Mouse (Mus musculus) T-helper 17 cell (primary cell): ENCODE results near the gene Lpcat1.

Experiments
- in situ Hi-C, 2 experiments: fragments of 300-600 bp; cut with MboI, MseI; formaldehyde crosslinking; loops; 1 replicate in 1 of 2; 2 replicates in 1 of 2; pipeline ENCODE4 v1.15.1; 2025; ENCODE audit warnings: high pct_unique_total_duplicates in 2 of 2

Lpcat1 gene

GRCm38 (mm10) chr13:73467034-73467420 is at the start of gene Lpcat1:
Lpcat1 (plus strand) TSS chr13:73467197.
- in situ Hi-C loops: loop anchor here in 1 of 2 experiments (10.0 kb wide), 1 partner anchor 318 kb away; no protein-coding TSS in a partner anchor

DNA sequence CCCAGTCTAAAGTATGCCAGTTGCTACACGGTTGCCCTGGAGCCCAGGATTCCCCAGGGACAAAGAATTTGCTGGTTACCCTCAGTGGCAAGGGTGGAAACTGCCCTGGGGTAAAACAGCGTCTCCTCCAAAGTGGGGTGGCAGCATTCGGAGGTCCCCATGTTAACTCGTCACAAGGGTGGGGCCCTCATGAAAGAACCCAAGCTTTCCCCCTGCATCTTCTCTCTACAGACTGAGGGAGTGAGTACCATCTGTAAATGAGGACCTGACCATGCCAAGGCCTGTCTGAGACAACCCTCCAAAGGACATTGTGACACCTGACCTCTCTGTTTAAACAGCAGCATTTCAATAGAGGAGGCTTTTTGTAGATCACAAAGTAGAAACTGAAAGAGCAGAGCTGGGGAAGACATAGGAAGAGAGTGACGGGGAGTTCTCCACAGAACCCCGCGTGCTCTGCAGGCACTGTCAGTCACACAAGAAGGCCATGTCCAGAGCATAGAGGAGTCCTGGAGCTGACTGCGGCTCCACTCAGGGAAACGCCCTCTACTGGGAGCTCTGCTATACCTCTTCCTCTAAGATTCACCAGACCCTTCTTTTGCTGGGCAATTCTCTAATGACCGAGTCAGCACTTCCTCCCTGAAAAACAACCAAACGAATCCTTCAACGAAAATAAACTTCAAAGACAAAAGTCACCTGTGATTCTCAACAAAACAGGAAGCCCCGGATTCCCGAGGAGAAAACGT is 49.3 kb upstream of the Lpcat1 start:
- in situ Hi-C loops: no loop called here

- in situ Hi-C loops: no loop called here
These were observed 48.7 kb upstream of the Lpcat1 start for GRCm38 (mm10) chr13:73418297-73418696.

DNA sequence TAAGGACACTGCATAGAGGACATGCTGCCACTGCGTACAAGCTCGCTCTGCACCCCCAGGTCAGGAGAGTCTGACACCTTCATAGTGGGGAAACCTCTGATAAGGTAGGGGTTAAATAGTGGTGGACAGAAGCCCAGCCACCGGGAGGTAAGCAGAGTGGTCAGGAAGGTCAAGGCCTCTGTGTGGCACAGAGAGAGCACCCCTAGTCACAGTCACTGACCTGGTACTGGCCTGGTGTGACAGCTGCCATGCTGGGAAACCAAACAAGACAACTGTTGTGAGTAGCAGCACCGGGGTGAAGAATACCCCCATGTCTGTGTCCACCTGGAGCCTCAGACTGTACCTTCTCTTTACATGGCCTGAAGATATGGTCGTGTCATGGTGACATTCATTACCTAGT is 47.8 kb upstream of the Lpcat1 start:
- in situ Hi-C loops: no loop called here

DNA sequence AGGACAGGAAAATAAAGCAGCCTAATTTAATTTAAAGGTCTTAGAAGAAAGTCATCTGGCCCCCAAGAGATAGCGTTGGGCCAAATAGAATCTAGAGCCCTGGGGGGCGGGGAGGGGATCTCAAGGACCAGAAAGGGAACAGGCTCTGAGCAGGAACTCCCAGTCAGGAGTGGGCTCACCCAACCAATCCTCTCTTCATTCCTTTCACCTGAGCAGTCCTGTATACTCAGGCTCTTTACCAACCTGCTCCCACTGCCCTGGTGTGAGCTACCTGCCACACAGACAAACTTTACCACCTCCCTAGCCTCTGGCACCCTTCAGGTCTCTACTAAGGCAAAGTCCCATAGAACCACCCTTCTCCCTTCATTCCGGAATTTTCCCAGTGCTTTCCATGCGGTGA is 44.0 kb upstream of the Lpcat1 start:
- in situ Hi-C loops: no loop called here

DNA sequence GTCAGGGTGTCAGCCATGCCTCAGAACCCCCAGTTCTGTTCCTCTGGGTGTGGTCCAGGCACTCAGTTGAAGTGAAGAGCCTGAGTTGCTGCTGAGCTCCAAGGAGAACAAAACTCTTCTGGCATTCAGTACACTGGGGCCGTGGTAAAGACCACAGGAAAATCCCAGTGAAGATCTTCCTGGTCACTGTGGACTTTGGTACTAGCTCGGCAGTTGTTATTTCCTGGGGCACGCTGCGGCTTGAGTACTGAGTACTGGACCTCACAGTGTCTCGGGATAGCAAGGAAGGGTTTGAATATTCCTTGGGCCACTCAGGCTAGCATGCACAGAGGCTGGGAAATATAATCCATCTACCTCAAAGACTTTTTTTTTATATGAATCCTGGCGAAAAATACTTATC is 42.0 kb upstream of the Lpcat1 start:
- in situ Hi-C loops: loop anchor here in 1 of 2 experiments (5.0 kb wide), 2 partner anchors 37 to 82 kb away; no protein-coding TSS in a partner anchor

DNA sequence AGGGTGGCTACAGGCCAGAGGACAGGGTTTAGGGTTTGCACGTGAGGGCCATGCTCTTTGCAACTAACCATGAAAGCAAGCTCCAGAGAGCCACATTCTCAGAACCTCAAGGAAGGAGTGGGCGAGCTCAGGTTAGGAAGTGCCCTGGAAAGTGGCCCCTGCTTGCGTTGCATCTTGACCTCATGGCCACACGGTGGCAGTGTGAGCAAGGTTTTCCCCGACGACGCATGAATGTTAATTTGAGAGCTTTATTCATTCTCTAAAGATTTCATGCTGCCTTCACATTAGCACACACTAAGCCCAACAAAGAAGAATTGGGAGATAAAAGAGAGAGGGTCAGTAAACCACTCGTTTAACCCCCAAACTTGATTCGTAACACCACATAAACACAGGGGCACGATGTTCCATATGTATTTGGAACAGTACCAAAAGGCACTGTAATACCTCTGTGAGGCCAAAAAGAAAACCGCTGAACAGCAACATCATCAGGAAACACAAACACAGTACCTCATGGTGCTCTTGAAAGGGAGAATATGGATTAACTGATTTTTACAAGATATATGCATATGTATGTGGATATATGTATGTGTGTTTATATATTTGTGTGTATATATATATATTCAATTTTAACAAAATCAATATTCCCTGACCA is 41.0 kb upstream of the Lpcat1 start:
- in situ Hi-C loops: loop anchor here in 1 of 2 experiments (5.0 kb wide), 2 partner anchors 36 to 81 kb away; no protein-coding TSS in a partner anchor

DNA sequence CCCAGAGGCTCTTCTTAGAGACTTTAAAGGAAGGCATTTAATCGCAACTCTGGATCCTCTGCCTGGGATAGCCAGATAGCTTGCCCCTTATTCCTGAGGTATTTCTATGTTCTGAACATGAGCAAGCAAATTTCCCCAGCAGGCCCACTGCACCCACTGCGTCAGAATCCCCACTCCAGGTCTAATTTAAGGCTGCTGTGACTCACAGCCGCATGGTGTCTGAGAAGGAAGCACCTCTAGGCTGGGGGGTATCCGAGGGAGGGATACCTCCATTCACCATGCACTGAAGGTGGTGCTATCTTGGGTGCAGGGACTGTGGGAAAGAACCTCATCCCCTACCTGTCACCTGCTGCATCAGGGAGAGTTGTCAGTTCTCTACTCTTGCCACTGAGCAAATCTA is 40.4 kb upstream of the Lpcat1 start:
- in situ Hi-C loops: loop anchor here in 1 of 2 experiments (5.0 kb wide), 2 partner anchors 36 to 81 kb away; no protein-coding TSS in a partner anchor

GRCm38 (mm10) chr13:73429605-73430321 is 37.2 kb upstream of the Lpcat1 start:
- in situ Hi-C loops: loop anchor here (5.0 kb wide), 3 partner anchors 33 to 78 kb away; no protein-coding TSS in a partner anchor

DNA sequence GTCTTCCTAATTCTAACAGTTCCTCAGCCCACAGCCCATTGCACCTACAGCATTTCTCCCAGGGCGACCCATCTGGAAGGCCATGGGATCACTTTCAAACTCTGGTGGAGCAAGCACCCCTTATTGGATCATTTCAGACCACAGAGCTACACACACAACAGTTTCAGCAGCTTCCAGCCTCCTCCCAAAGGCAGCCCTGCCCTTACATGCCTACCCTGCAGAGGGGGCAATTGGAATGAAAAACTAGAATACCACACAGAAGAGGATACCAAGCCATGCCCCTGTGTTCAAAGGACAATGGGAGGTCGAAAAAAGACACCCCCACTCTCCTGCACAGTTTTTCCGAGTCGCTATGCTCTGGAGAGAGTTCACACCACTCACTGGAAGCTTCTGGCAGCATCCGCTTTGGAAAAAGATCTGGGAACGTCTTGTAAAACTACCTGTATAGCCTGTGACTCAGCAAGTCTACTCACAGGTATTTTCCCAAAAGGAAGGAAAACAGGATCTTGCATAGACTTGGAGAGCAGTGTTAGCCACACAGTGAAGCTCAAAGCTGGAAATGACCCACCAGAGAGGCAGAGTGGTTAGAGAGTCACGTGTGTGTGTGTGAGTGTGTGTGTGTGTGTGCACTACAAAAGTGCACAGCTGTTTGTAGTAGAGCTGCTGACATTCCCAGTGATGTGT is 34.4 kb upstream of the Lpcat1 start:
- in situ Hi-C loops: loop anchor here in 1 of 2 experiments (5.0 kb wide), 1 partner anchor 60 kb away; no protein-coding TSS in a partner anchor

- in situ Hi-C loops: loop anchor here in 1 of 2 experiments (5.0 kb wide), 1 partner anchor 58 kb away; no protein-coding TSS in a partner anchor
These were observed 33.1 kb upstream of the Lpcat1 start for GRCm38 (mm10) chr13:73433681-73434535.

GRCm38 (mm10) chr13:73434687-73435086 is 32.3 kb upstream of the Lpcat1 start:
- in situ Hi-C loops: loop anchor here in 1 of 2 experiments (5.0 kb wide), 1 partner anchor 58 kb away; no protein-coding TSS in a partner anchor

DNA sequence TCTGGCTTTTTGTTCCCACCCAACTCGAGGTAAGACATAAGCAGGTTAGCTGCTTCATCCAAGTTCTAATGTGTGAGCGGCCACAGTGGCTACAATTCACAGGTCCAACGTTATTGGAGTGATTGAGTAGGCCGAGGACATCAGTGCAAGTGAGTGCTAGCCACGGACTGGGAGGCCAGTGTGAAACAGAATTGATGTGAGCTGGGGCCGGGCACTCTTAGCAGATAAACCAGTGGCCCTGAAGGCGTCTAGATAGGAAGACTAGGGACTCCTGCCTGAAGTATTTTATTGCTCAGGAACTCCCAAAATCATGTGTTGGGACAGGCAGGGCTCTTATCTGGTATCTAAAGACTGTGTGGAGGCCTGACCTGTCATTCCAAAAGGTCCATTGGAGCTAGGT is 31.3 kb upstream of the Lpcat1 start:
- in situ Hi-C loops: no loop called here

DNA sequence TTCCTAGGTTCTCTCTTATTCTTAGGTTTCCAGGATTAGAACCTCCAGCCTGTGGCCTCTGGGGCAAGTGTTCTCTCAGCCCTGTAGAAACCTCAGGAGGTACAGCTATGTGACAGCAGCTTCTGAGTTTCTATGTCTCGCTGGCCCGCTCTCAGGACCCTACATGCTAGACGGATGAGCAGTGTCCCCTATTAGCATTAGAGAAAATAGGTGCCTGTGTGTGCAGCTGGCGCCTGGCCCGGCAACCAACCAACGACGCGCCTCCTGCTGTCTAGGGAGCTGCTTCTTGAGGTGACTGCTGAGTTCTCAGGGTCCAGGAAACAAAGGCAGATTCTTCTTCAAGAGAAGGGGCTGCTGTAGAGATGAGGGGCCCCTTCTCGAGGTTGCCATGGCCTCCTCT is 27.9 kb upstream of the Lpcat1 start:
- in situ Hi-C loops: no loop called here

- in situ Hi-C loops: no loop called here
These were observed 26.0 kb upstream of the Lpcat1 start for GRCm38 (mm10) chr13:73441032-73441431.

DNA sequence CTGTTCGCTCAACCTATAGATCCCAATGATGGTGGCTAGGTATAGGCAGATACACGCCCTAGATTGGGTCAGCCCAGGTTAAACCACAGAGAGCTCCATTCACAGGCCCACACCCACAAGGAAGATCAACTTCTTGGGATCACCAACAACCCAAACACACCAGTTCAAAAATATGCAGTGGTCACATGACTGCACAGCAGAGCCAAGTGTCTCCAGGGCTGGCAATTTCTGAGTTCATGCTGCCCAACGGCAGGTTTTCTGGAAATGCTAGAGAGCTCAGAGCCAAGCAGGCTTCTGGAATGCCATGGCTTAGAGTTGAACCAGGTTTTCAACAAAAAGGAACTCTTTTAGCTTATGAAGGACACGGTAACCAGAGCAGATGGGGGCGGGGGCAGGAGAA is 25.3 kb upstream of the Lpcat1 start:
- in situ Hi-C loops: no loop called here

GRCm38 (mm10) chr13:73442431-73442830 is 24.6 kb upstream of the Lpcat1 start:
- in situ Hi-C loops: no loop called here

DNA sequence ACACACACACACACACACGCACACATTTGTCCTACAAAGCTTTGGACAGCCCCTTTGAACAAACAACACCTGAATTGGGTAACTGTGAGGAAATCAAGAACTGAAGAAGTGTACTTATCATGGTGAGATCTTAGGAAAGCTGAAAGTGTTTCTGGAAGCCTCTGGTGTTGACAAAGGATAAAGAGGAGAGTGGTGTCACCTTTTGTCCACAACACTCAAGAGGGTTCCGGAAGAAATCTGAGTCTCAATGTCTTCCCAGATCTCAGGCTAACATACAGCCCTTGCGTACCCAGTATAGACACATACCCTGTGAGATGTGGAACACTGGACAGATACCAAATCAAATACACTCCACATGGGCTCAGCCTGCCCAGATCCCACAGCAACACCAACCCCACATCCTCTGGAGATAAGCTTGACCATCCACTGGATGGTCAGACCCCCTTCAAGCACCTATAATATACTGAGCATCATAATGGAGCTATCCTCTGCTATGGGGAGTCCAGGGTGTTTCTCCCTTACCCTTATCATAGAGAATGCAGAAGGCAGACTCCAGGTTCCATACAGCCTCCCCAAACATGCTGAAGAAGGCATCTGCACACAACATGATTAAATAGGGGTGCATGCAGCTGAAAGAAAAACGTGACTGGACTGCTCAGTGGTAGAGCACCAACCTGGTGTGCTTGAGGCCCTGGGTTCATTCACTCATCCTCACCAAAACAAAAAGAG is 23.7 kb upstream of the Lpcat1 start:
- in situ Hi-C loops: no loop called here

- in situ Hi-C loops: no loop called here
These were observed 21.9 kb upstream of the Lpcat1 start for GRCm38 (mm10) chr13:73445087-73445486.

DNA sequence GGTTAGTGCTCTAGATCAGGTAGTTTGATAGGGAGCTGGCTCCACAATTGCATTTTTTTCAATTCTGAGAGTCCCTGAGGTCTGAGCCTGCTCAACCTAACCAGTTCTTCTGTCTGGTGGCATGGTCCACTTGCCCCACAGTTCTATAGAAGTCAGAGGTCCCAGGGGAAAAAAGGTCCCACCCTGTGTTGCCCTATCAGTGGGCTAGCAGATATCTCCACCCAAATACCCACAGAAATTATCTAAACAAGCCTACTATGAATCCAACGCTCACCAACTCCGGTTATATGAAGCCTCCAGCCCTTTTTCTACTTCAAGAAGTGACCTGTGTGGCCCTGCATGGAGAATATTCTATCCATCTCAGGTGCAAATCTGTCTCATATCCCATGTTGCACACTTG is 20.9 kb upstream of the Lpcat1 start:
- in situ Hi-C loops: no loop called here
